Mouse (Mus musculus) C3H10T1/2 (cell line): ENCODE data around the gene Lrrc61. TPM values are rescaled to one million over a fixed set of nuclear protein-coding genes. Genes with fewer than 3 reads are reported as not detected.

Source experiments
- polyA plus RNA-seq, 2 experiments: library from polyadenylated mRNA; unstranded; fragments of >200 nt; fragmentation: generic; extraction: Trizol; gene quantifications; one replicate each; pipeline ENCODE4 v1.2.1; 2012; ENCODE audit warnings: missing spikeins in 2 of 2

The Lrrc61 gene
- polyA plus RNA-seq, result 10 to 100 TPM in 1 of 2 experiments, 1 to 10 TPM in 1; 1.8 to 19.9 TPM

DNA sequence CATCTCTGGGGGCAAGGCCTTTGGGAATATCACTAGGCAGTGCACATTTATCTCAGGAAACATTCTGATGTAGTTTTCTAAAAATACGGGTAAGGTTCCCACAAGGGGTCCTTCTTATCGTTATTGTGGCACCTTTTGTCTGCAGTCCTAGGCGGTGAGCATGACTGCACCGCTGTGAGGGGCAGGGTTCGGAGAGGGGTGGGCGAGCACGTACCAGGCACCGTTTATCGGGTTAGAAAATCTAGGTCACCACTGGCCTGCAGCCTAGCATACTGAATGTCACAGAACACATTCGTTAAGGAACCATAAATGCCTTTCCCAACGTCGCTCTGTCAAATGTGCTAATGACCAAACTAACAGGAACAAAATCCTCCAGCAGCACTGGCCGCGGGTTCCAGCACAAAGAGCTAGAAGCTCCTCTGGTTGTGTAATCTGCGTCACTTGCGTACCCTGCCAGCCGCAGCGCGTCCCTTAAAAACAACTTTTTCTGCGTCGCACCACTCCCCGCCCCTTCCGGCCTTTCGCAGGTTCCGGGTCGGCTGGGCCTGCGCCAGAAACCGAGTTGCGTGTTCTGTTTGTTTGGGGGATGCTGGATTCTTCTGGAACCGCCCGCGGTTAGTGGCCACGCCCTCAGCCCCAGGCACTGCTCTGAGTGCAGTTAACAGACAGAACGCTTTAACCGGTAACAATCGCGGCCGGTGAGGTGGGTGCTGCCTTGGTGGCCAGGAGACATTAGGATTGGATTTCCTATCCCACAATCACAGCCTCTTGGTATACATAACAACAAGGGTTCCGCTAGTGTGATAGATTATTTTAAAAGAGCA, at the start of gene Lrrc61:
Lrrc61 (plus strand) TSS at position 517 of the 824 bp plus-strand sequence.

DNA sequence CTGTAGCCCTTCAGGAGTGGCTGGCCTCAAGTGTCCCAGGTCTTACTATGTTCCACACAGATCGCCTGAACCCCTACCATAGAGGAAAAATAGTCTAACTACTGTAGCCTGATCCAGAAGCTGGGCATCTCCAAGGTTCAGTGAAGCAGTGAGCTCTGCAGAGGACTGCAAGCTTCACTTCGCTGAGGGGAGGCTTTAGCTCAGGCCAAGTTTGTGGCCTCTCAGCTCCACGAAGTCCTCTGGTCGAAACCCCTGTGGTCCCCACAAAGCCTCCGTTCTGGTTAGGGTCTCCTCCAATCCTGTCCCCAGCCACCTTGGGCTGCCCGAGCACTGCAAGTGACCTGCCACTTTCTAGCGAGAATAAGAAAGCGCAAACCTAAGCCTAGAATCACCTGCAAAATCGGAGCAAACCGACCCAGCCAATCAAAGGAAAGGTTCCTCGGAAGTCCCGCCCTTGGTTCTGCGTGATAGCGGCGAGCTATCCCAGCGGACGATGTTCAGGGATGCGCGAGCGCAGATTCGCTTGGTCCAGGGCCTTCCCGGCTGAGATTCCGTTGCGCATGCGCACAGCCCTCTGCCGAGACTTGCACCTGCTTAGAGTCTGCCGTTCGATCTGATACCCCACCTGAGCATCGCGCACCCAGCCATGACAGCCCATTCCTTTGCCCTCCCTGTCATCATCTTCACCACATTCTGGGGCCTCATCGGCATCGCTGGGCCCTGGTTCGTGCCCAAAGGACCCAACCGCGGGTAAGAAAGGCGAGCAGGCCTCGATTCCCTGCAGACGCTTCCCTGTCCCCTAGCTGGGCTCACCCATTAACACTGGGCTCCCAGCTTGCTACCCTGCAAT, 17.3 kb upstream of the Lrrc61 start, which contains the start of gene Atp6v0e2:
Atp6v0e2 (plus strand) TSS at position 511 of the 850 bp plus-strand sequence.

DNA sequence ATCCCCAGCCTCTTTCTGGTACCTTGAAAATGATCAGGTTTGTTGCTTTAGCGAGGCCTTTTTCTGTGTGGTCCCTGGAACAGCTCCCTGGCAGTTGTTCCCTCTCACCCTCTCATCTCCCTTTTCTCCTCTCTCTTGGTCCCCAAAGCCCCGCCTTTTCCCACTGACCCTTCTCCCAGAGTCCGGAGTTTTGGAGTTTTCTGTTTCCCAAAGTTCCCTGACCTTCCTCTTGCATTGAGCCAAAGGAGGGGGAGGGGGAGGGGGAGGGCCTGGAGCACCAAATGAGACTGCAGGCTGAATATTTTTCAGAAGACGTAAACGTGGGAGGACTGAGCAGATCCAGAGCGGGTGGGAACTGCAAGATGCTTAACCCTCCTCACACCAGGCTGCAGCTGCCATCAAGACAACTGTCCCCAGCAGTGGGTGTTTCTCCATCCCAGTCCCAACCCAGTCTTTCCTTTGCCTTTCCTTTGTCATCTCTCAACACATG, 18.0 kb downstream of the Lrrc61 start, which contains the start of gene Rarres2:
Rarres2 (minus strand) TSS at position 218 of the 490 bp plus-strand sequence.

DNA sequence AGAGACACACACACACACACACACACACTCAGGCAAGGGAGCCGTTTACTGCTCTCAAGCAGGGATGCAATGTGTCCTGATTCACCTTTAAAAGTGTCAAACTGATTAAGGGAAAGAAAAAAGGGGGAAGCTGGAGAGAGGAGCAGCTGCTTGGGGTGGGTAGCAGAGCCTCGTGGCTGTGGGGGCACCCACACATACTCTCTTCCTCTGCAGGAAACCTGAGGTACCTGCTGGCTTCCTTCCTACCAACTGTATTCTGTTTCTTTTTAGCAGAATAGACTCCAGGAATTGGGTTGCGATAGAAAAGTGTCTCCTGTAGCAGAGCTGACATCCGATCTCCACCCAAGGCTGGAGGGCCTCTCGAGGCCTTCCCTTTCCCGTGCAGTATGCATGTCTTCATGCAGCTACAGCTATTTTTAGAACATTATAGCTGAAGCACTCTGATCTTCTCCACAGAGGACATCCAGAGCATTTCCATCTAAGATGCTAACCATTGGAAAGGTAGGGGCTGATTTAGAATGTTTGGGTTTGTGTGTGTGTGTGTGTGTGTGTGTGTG, 34.7 kb downstream of the Lrrc61 start, which contains the start of gene Gm45021:
Gm45021 (plus strand) TSS at position 417 of the 557 bp plus-strand sequence.

DNA sequence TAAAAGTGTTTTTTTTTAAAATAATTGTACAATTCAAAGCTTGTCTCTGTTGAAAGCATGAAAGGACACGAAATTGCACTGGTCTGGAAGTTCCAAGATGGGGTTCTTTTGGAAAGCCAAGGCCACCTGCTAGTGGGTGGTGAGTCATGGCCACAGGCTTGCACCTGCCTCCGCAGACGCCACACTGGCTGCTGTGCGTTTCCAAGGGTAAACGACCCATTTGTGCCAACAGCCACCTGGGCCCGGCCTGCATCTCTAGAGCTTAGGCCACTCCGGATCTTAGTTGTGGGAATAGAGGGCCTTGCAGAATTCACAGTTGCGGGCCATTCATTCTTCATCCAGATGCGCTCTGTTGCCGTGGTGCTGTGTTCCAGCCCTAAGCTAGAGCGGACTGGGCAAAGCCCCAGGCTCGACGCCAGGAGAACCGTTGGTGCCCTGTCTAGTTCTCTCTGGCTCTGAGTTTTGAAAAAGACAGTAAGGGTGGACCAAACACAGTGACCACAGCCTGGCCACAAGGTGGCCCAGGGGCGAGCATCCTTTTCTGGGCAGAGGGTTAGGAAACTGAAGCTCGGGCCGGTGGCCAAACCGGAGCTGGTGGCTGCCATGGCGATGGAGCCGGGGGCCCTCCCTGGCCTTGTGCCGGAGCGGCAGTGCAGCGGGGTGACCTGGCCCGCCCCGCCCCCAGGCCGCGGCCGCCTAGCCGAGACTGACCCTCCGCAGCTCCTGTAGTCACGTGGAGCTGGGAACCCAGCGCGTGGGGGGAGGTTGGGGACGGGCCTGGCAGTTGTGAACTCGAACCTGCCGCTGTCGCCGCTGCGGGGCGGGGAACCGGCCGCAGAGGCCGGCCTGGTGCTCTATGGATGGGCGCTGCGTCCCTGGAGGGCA, 38.8 kb downstream of the Lrrc61 start, which contains the start of the genes Repin1 and Gm44965:
Repin1 (plus strand) TSS at position 726 of the 885 bp plus-strand sequence.
Gm44965 (plus strand) TSS at position 784 of the 885 bp plus-strand sequence.

DNA sequence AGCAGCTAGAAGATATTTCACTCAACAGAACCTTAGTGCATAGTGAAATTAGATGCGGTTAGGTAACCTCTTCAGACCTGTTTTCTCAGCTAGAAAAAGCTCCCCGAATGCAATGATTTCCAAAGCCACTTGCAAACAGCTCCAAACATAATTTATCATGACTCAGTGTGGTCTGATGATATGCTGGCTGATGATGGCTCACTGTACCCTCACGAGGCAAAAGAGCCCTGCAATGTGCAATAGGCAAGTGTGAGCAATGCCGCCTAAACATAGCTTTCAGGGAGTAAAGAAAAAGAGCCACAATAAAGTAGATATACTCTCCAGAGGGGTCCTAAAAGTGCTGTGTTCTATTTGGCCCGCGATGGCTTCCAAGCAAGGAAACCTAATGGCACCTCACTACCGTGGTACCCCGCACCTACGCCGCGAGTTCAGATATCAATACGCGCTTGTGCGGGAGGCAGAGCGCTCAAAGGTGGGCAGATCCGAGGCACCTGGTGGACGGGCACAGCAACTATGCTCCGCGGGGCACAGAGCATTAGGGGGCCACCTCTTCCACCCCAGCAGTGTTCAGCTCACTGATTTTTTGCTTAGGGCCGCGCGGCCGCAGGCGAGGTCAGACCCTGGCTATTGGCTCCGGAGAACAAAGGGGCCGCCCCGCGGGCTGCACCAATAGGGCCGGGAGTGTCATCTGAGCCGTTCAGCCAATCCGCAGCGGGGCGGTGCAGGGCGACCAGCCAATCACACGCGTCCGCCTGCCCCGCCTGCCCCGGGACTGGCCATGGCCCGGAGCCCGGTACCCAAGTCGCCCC, 46.9 kb downstream of the Lrrc61 start, which contains the start of gene Zfp775:
Zfp775 (plus strand) TSS at position 793 of the 809 bp plus-strand sequence.

Other genes with a start within 250 kb of the Lrrc61 start
- under 1 TPM; 0.02 to 0.30 TPM for gene Krba1, start 159.2 kb upstream of the Lrrc61 start, polyA plus RNA-seq
- 1 to 10 TPM in 1 of 2 experiments, under 1 TPM in 1; 0.02 to 1.2 TPM for gene Zfp467, start 109.0 kb upstream of the Lrrc61 start, polyA plus RNA-seq
- gene Sspo, start 106.6 kb upstream of the Lrrc61 start, polyA plus RNA-seq, result under 1 TPM in 1 of 2 experiments, not detected in 1; 0.06 TPM
- gene Atp6v0e2, start 17.2 kb upstream of the Lrrc61 start, polyA plus RNA-seq, result 1 to 10 TPM in 1 of 2 experiments, under 1 TPM in 1; 0.92 to 2.3 TPM
- gene Rarres2, start 18.0 kb downstream of the Lrrc61 start, polyA plus RNA-seq, result 10 to 100 TPM in 1 of 2 experiments, under 1 TPM in 1; 0.09 to 44.4 TPM
- not detected for gene Gm45021, start 34.8 kb downstream of the Lrrc61 start, polyA plus RNA-seq
- gene Repin1, start 39.1 kb downstream of the Lrrc61 start, polyA plus RNA-seq, result 1 to 10 TPM; 2.3 to 8.6 TPM
- 1 to 10 TPM in 1 of 2 experiments, not detected in 1; 1.6 TPM for gene Gm44965, start 39.1 kb downstream of the Lrrc61 start, polyA plus RNA-seq
- 1 to 10 TPM in 1 of 2 experiments, under 1 TPM in 1; 0.67 to 2.8 TPM for gene Zfp775, start 47.3 kb downstream of the Lrrc61 start, polyA plus RNA-seq
- gene AI854703, start 72.0 kb downstream of the Lrrc61 start, polyA plus RNA-seq, result under 1 TPM in 1 of 2 experiments, not detected in 1; 0.02 TPM
- not detected for gene Gimap8, start 92.4 kb downstream of the Lrrc61 start, polyA plus RNA-seq
- under 1 TPM in 1 of 2 experiments, not detected in 1; 0.08 TPM for gene Gimap9, start 121.3 kb downstream of the Lrrc61 start, polyA plus RNA-seq
- not detected for gene Gimap4, start 129.8 kb downstream of the Lrrc61 start, polyA plus RNA-seq
- gene Gimap6, start 153.4 kb downstream of the Lrrc61 start, polyA plus RNA-seq, result not detected
- gene Gm28053, start 163.8 kb downstream of the Lrrc61 start, polyA plus RNA-seq, result not detected
- not detected for gene Gimap7, start 163.8 kb downstream of the Lrrc61 start, polyA plus RNA-seq
- gene Gimap1, start 184.3 kb downstream of the Lrrc61 start, polyA plus RNA-seq, result not detected
- gene Gimap5, start 191.4 kb downstream of the Lrrc61 start, polyA plus RNA-seq, result not detected
- gene Gimap3, start 216.1 kb downstream of the Lrrc61 start, polyA plus RNA-seq, result not detected